Mouse (Mus musculus) kidney, embryonic 16.5 days (tissue): ENCODE data around the gene H2-Q2. TPM values are rescaled to one million over a fixed set of nuclear protein-coding genes. Genes with fewer than 3 reads are reported as not detected.
A peak's percentile ranks its signal among the peaks of the same experiment; 100 is the strongest.
"Not testable (repeated sequence)": the region's sequence is repeated elsewhere in the genome, so short reads cannot be mapped to it uniquely, and the experiment has no call there.

Source experiments
- ATAC-seq: fragments of 200-750 bp; cut with Nextera tagmentation; 2 replicates; pipeline ENCODE4 v1.8.0; 2017; ENCODE audit warnings: moderate TSS enrichment; ENCODE audit not compliant: low FRiP score, low TSS enrichment
- H3K27ac ChIP-seq: fragments of 300-500 bp; sonication (generic); 2 replicates; pipeline ENCODE4 v1.5.1; 2014; ENCODE audit warnings: low read length
- H3K27me3 ChIP-seq: fragments of 300-500 bp; sonication (generic); 2 replicates; pipeline ENCODE4 v1.6.1; 2014; ENCODE audit warnings: low read length, control low read depth, mixed read lengths; ENCODE audit not compliant: insufficient read depth
- H3K36me3 ChIP-seq: fragments of 300-500 bp; sonication (generic); 2 replicates; pipeline ENCODE4 v1.6.1; 2014; ENCODE audit warnings: low read length, control low read depth, mixed read lengths; ENCODE audit not compliant: insufficient read depth
- H3K4me1 ChIP-seq: fragments of 300-500 bp; sonication (generic); 2 replicates; pipeline ENCODE4 v1.6.1; 2014; ENCODE audit warnings: low read length, control low read depth, mixed read lengths; ENCODE audit not compliant: insufficient read depth
- H3K4me2 ChIP-seq: fragments of 300-500 bp; sonication (generic); replicated peaks from 2 replicates; pipeline ENCODE4 v1.6.1; 2014; ENCODE audit warnings: low read depth, low read length
- H3K4me3 ChIP-seq: fragments of 300-500 bp; sonication (generic); 2 replicates; pipeline ENCODE4 v1.5.1; 2014; ENCODE audit warnings: mild to moderate bottlenecking, low read length
- H3K9ac ChIP-seq: fragments of 300-500 bp; sonication (generic); replicated peaks from 2 replicates; pipeline ENCODE4 v1.6.1; 2014; ENCODE audit warnings: low read length
- H3K9me3 ChIP-seq: fragments of 300-500 bp; sonication (generic); 2 replicates; pipeline ENCODE4 v1.6.1; 2016; ENCODE audit warnings: low read length, control low read depth
- WGBS: fragments of 180-500 bp; shearing (Covaris S2); extraction: QIAGEN DNeasy Blood & Tissue Kit; methylation state at CpG from one replicate; pipeline ENCODE4 v1.1.7; 2014; 5-methylcytosine and 5-hydroxymethylcytosine counted together
- polyA plus RNA-seq: library from polyadenylated mRNA; unstranded; fragments of >200 nt; fragmentation: Nextera tagmentation; extraction: Ambion mirVana; gene quantifications from 2 replicates; pipeline ENCODE4 v1.2.1, GENCODE M21; 2015

The H2-Q2 gene
- polyA plus RNA-seq, 1 experiment from 2014 or later: 0.42 TPM

DNA sequence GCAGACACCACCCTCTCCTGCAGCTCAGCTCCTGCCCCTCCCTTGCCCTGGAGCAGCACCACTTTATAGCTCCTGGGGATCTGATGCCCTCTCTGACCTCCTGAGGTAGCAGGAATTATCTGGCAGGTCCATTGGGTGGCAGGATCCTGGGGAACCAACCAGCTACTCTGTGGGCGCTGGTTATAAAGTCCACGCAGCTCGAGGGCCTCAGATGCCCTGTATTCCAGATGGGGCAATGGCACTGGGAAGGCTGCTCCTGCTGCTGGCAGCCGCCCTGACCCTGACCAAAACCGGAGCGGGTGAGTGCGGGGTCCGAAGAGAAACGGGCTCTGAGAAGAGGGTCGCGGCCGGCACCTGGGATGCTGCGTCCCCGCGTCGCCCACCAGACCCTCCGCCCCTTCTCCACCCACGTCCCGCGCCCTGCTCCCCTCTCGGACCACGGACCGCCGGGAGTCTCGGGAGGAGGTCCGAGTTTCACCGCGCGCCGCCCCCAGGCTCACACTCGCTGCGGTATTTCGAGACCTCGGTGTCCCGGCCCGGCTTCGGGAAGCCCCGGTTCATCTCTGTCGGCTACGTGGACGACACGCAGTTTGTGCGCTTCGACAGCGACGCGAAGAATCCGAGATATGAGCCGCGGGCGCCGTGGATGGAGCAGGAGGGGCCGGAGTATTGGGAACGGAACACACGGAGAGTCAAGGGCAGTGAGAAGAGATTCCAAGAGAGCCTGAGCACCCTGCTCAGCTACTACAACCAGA is 21.5 kb upstream of the H2-Q2 start, which contains the start of gene H2-Q1:
H2-Q1 (plus strand) TSS at position 79 of the 755 bp plus-strand sequence.
- ATAC-seq: no peak
- peak within 1 kb of the TSS; percentile 42 for H3K4me3 ChIP-seq
- H3K9ac ChIP-seq: peak within 1 kb of the TSS; percentile 57
- peak within 1 kb of the TSS; percentile 64 for H3K4me2 ChIP-seq
- under 1% methylated on average over 48 of the region's 55 CpGs for WGBS
- H3K4me1 ChIP-seq: peaks cover 10% of the 10 kb centered on the region
- no peaks in the 10 kb centered on the region for H3K36me3 ChIP-seq
- H3K27me3 ChIP-seq: peaks cover 36% of the 10 kb centered on the region
- no peaks in the 10 kb centered on the region for H3K9me3 ChIP-seq
- no peak within 1 kb of the TSS for H3K27ac ChIP-seq

DNA sequence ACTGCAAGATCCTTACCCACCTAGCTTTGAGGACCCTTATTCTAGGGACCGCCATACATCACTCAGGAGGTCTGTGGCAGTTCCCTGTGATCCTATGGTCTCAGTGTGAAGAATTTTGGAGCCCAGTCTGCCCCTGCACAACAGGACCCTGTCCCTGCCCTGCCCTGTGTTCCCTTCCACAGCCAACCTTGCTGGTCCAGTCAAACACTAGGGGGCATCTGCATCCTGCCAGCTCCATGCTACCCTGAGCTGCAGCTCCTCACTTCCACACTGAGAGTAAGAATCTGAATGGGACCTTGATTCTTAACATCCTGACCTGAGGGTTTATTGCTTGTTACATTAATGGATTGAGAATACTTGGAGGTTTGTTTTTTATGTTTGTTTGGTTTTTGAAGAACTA is 16.9 kb upstream of the H2-Q2 start:
- WGBS: 76% methylated on average over 1 of the region's 1 CpGs
- not testable (repeated sequence) for ATAC-seq, H3K36me3 ChIP-seq, H3K4me3 ChIP-seq, H3K9ac ChIP-seq, H3K4me2 ChIP-seq, H3K27ac ChIP-seq, H3K9me3 ChIP-seq
- Histone ChIP-seq H3K4me1 (peaks cover 10% of the 10 kb centered on the region), H3K27me3 (peaks cover 14% of the 10 kb centered on the region)

DNA sequence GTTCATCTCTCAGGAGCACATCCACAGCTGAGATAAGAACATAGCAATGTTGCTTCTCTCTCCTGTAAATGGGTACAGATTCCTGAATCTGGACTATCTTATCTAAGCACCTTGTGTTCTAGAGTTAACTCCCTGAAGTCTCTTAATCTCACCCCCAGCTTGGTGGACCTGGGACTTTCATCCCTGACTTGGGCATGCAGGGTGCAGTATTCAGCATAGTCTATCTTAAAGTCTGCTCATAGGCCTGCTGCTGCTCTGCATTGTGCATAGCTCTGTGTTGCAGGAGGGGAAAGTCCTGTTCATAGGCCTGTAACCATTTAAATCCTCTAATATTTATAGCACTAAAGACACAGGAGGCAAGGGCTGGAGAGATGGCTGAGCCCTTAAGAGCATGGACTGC is 16.0 kb upstream of the H2-Q2 start:
- H3K36me3 ChIP-seq, H3K4me3 ChIP-seq, H3K27me3 ChIP-seq, H3K4me1 ChIP-seq, H3K4me2 ChIP-seq, H3K27ac ChIP-seq, ATAC-seq, H3K9me3 ChIP-seq, H3K9ac ChIP-seq: not testable (repeated sequence)

DNA sequence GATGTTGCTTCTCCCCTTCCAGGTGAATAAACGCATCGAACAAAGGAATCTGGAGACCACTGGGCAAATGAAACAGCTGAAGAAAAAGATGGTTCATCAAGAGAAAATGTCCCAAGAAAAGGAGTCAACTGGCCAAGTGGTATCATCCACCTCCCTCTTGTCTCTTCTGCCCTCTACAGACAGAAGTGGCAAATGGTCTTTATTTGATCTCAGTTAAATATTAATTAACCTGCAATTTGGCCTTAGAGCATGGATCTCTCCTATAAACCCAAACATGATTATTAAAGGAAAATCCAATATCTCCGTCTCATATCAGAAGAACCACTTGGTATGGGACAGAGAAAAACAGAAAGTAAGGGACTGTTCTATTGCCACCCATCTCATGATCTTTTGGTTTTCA is 12.3 kb upstream of the H2-Q2 start:
- H3K4me2 ChIP-seq, H3K36me3 ChIP-seq, H3K27ac ChIP-seq, H3K9ac ChIP-seq, ATAC-seq, H3K27me3 ChIP-seq, H3K9me3 ChIP-seq, H3K4me3 ChIP-seq, H3K4me1 ChIP-seq: not testable (repeated sequence)
- WGBS: 62% methylated on average over 3 of the region's 3 CpGs

DNA sequence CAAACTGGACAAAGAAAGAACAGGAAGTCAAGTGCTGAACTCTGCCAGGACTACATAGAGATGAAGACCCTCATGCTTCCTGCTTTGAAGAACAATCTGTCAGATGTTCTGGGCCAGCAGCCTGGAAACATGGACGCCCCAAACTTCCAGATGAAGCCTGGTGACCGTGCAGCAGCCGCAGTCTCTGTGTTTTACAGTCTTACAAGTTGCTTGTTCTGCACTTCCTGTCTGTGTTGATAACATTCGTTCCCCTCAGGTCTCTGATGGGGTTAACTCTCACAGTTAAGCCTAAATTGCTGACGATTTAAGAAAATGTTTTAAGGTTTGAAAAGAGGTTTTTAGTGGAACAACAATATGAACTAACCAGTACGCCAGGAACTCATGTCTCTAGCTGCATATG is 10.5 kb upstream of the H2-Q2 start:
- H3K9ac ChIP-seq, H3K4me2 ChIP-seq, H3K27me3 ChIP-seq, H3K9me3 ChIP-seq, H3K27ac ChIP-seq, H3K4me1 ChIP-seq, H3K36me3 ChIP-seq, H3K4me3 ChIP-seq, ATAC-seq: not testable (repeated sequence)
- WGBS: 52% methylated on average over 6 of the region's 6 CpGs

DNA sequence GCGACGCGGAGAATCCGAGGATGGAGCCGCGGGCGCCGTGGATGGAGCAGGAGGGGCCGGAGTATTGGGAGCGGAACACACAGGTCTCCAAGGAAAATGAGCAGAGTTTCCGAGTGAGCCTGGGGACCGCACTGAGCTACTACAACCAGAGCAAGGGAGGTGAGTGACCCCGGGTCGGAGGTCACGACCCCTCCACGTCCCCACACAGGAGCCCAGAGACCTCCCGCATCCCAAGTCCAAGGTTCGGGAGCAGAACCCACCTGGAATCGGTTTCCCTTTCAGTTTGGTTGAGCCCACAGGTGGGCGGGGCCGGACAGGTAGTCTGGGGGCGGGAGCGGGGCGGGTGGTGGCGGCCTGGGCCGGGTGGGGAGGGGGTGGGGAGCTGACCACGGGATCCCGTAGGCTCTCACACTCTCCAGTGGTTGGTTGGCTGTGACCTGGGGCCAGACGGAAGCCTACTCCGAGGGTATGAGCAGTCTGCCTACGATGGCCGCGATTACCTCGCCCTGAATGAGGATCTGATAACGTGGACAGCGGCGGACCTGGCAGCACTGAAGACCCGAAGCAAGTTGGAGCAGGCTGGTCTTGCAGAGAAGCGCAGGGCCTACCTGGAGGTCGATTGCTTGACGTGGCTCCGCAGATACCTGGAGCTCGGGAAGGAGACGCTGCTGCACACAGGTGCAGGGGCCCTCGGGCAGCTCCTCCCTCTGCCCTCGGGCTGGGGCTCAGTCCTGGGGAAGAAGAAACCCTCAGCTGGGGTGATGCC is 852 bp downstream of the H2-Q2 start:
- H3K9me3 ChIP-seq: no peaks in the 10 kb centered on the region
- ATAC-seq: no peak
- H3K27ac ChIP-seq: no peak overlapping the region
- 3% methylated on average over 46 of the region's 46 CpGs for WGBS
- H3K36me3 ChIP-seq: no peaks in the 10 kb centered on the region
- H3K27me3 ChIP-seq: peaks cover 34% of the 10 kb centered on the region
- H3K4me3 ChIP-seq: peak overlapping the region; percentile 51
- H3K4me2 ChIP-seq: peak overlapping the region; percentile 71
- 0 out of 2 replicates have a peak, but pooled peaks cover 4% of the 10 kb centered on the region for H3K4me1 ChIP-seq
- peak overlapping the region; percentile 46 for H3K9ac ChIP-seq

DNA sequence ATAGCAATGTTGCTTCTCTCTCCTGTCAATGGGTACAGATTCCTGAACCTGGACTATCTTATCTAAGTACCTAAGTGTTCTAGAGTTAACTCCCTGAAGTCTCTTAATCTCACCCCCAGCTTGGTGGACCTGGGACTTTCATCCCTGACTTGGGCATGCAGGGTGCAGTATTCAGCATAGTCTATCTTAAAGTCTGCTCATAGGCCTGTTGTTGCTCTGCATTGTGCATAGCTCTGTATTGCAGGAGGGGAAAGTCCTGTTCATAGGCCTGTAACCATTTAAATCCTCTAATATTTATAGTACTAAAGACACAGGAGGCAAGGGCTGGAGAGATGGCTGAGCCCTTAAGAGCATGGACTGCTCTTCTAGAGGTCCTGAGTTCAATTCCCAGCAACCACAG is 5.6 kb downstream of the H2-Q2 start:
- peaks cover 11% of the 10 kb centered on the region for H3K27me3 ChIP-seq
- not testable (repeated sequence) for H3K27ac ChIP-seq, H3K4me3 ChIP-seq, H3K36me3 ChIP-seq, H3K9me3 ChIP-seq, ATAC-seq, H3K4me1 ChIP-seq, H3K4me2 ChIP-seq, H3K9ac ChIP-seq

DNA sequence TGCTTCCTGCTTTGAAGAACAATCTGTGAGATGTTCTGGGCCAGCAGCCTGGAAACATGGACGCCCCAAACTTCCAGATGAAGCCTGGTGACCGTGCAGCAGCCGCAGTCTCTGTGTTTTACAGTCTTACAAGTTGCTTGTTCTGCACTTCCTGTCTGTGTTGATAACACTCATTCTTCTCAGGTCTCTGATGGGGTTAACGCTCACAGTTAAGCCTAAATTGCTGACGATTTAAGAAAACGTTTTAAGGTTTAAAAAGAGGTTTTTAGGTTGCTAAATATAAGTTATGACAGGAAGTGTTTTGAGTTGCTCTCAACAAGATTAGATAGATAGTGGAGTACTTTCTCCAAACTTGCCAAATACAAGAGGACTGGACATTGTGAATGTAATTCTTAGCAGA is 11.2 kb downstream of the H2-Q2 start:
- H3K4me1 ChIP-seq, H3K27me3 ChIP-seq, ATAC-seq, H3K9ac ChIP-seq, H3K4me2 ChIP-seq, H3K4me3 ChIP-seq, H3K36me3 ChIP-seq, H3K9me3 ChIP-seq, H3K27ac ChIP-seq: not testable (repeated sequence)
- 40% methylated on average over 6 of the region's 6 CpGs for WGBS

DNA sequence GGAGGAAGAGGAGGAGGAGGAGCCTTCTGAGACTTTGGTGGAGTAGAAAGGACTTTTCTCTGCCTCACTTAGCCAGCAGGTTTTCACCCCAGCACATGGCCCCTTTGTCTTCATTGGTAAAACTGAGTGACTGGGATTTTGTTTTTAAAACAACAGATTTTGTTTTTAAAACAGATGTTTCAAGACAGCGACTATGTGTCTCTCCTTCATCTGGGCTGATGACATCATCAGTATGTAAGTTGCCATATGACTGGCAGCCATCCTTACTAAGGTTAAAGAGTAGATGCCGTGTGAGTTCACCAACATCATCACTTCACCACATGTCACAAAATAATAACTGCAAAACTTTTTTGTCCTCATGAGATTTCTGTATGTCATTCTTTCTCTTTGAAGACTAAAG is 12.0 kb downstream of the H2-Q2 start:
- H3K9me3 ChIP-seq: no peaks in the 10 kb centered on the region
- peaks cover 8% of the 10 kb centered on the region; the same call in 1 of the 2 replicates for H3K27me3 ChIP-seq
- ATAC-seq: no peak
- H3K4me2 ChIP-seq: no peak overlapping the region
- H3K9ac ChIP-seq: no peak overlapping the region
- 66% methylated on average over 2 of the region's 2 CpGs for WGBS
- H3K4me3 ChIP-seq: no peak overlapping the region
- H3K4me1 ChIP-seq: peaks cover 2% of the 10 kb centered on the region; the same call in 1 of the 2 replicates
- H3K27ac ChIP-seq: no peak overlapping the region
- H3K36me3 ChIP-seq: no peaks in the 10 kb centered on the region

DNA sequence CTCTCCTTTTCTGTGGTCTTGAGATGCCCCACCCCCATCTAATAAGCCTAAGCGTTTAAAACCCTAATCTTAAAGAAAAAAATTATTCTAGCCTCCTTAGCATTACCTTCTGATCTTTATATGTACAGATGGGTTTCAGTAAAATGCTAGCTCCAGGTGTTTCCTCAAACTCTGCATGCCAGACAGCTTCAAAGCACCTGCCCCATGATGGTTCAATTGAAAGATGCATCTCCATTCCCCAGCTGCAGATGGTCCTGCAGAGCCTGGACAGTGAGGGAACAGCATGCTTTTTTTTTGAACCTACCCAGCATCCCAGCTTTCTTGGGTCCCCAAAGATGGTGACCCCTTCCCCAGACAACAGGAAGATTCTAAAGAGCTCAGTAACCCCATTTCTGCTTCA is 15.0 kb downstream of the H2-Q2 start:
- no peak for ATAC-seq
- Histone ChIP-seq H3K27ac (no peak overlapping the region), H3K4me1 (peaks cover 7% of the 10 kb centered on the region; the same call in 1 of the 2 replicates), H3K4me2 (no peak overlapping the region), H3K9me3 (no peaks in the 10 kb centered on the region), H3K4me3 (no peak overlapping the region), H3K27me3 (peaks cover 8% of the 10 kb centered on the region; the same call in 1 of the 2 replicates), H3K9ac (no peak overlapping the region), H3K36me3 (no peaks in the 10 kb centered on the region)
- WGBS: 57% methylated on average over 1 of the region's 1 CpGs
